Mouse (Mus musculus) testis, postnatal 14 days (tissue): ENCODE results near the gene Cdkn2a.
A peak's percentile ranks its signal among the peaks of the same experiment; 100 is the strongest.

ENCODE experiments used
- DNase-seq: peaks from one replicate; pipeline ENCODE4 v3.0.0; 2021; ENCODE audit warnings: low spot score

The Cdkn2a gene

GRCm38 (mm10) chr4:89276669-89277219 is 17.7 kb downstream of the Cdkn2a start:
- no peak for DNase-seq

- DNase-seq = no peak
These were observed 18.5 kb downstream of the Cdkn2a start for GRCm38 (mm10) chr4:89275811-89276584.

- no peak for DNase-seq
These were observed 19.5 kb downstream of the Cdkn2a start for GRCm38 (mm10) chr4:89274829-89275548.

- no peak for DNase-seq
These were observed 20.4 kb downstream of the Cdkn2a start for GRCm38 (mm10) chr4:89274006-89274405.

- DNase-seq = no peak
These were observed 20.9 kb downstream of the Cdkn2a start for GRCm38 (mm10) chr4:89273585-89273984.

GRCm38 (mm10) chr4:89272961-89273540 is 21.4 kb downstream of the Cdkn2a start:
- DNase-seq = no peak

- no peak for DNase-seq
These were observed 22.2 kb downstream of the Cdkn2a start for GRCm38 (mm10) chr4:89272101-89272718.

GRCm38 (mm10) chr4:89257768-89258167 is 36.7 kb downstream of the Cdkn2a start:
- no peak for DNase-seq

- DNase-seq = peak; percentile 31
These were observed 60.0 kb downstream of the Cdkn2a start for GRCm38 (mm10) chr4:89234446-89234845.
